Mouse (Mus musculus) kidney, embryonic 14.5 days (tissue): Measurements from ENCODE around the gene Fam71f2. TPM values are rescaled to one million over a fixed set of nuclear protein-coding genes. Genes with fewer than 3 reads are reported as not detected.

Experiments used
- ATAC-seq: fragments of 200-750 bp; cut with Nextera tagmentation; 2 replicates; pipeline ENCODE4 v1.8.0; 2017; ENCODE audit warnings: moderate number of reproducible peaks, mild to moderate bottlenecking, moderate TSS enrichment, moderate library complexity; ENCODE audit not compliant: low FRiP score, low TSS enrichment
- H3K27ac ChIP-seq: fragments of 300-500 bp; sonication (generic); 2 replicates; pipeline ENCODE4 v1.5.1; 2014; ENCODE audit warnings: low read depth, mild to moderate bottlenecking, low read length, moderate library complexity, mixed read lengths
- H3K27me3 ChIP-seq: fragments of 300-500 bp; sonication (generic); 2 replicates; pipeline ENCODE4 v1.6.1; 2014; ENCODE audit warnings: mild to moderate bottlenecking, low read length; ENCODE audit not compliant: control insufficient read depth, insufficient read depth
- H3K36me3 ChIP-seq: fragments of 300-500 bp; sonication (generic); 2 replicates; pipeline ENCODE4 v1.6.1; 2014; ENCODE audit warnings: low read length, mixed read lengths; ENCODE audit not compliant: control insufficient read depth, insufficient read depth
- H3K4me1 ChIP-seq: fragments of 300-500 bp; sonication (generic); 2 replicates; pipeline ENCODE4 v1.6.1; 2014; ENCODE audit warnings: low read length, mixed read lengths; ENCODE audit not compliant: control insufficient read depth, insufficient read depth
- H3K4me2 ChIP-seq: fragments of 300-500 bp; sonication (generic); replicated peaks from 2 replicates; pipeline ENCODE4 v1.6.1; 2014; ENCODE audit warnings: low read depth, mild to moderate bottlenecking, low read length
- H3K4me3 ChIP-seq: fragments of 300-500 bp; sonication (generic); 2 replicates; pipeline ENCODE4 v1.5.1; 2014; ENCODE audit warnings: mild to moderate bottlenecking, low read length
- H3K9ac ChIP-seq: fragments of 300-500 bp; sonication (generic); 2 replicates; pipeline ENCODE4 v1.6.1; 2014; ENCODE audit warnings: low read depth, mild to moderate bottlenecking, low read length, moderate library complexity
- H3K9me3 ChIP-seq: fragments of 300-500 bp; sonication (generic); 2 replicates; pipeline ENCODE4 v1.6.1; 2016; ENCODE audit warnings: low read length; ENCODE audit not compliant: control insufficient read depth
- WGBS: fragments of 180-500 bp; shearing (Covaris S2); extraction: QIAGEN DNeasy Blood & Tissue Kit; methylation state at CpG from one replicate; pipeline ENCODE4 v1.1.7; 2014; 5-methylcytosine and 5-hydroxymethylcytosine counted together
- polyA plus RNA-seq: library from polyadenylated mRNA; unstranded; fragments of >200 nt; fragmentation: Nextera tagmentation; extraction: Ambion mirVana; gene quantifications from 2 replicates; pipeline ENCODE4 v1.2.1, GENCODE M21; 2014

The Fam71f2 gene
- polyA plus RNA-seq, 1 experiment from 2014 or later: not detected

- ATAC-seq: no peak
- no peak overlapping the region for H3K4me3 ChIP-seq
- H3K4me2 ChIP-seq: no peak overlapping the region
- H3K27me3 ChIP-seq: no peaks in the 10 kb centered on the region
- H3K9ac ChIP-seq: no peak overlapping the region
- 64% methylated on average over 14 of the region's 14 CpGs for WGBS
- no peak overlapping the region for H3K27ac ChIP-seq
- H3K4me1 ChIP-seq: no peaks in the 10 kb centered on the region
- no peaks in the 10 kb centered on the region for H3K36me3 ChIP-seq
- no peaks in the 10 kb centered on the region for H3K9me3 ChIP-seq
Observed at GRCm38 (mm10) chr6:29245272-29246120, 33.9 kb upstream of the Fam71f2 start.

- no peak overlapping the region for H3K4me2 ChIP-seq
- H3K36me3 ChIP-seq: no peaks in the 10 kb centered on the region
- 76% methylated on average over 3 of the region's 3 CpGs for WGBS
- ATAC-seq: no peak
- H3K27ac ChIP-seq: no peak overlapping the region
- no peak overlapping the region for H3K9ac ChIP-seq
- no peak overlapping the region for H3K4me3 ChIP-seq
- H3K4me1 ChIP-seq: no peaks in the 10 kb centered on the region
- no peaks in the 10 kb centered on the region for H3K9me3 ChIP-seq
- no peaks in the 10 kb centered on the region for H3K27me3 ChIP-seq
Observed at GRCm38 (mm10) chr6:29246183-29246582, 33.2 kb upstream of the Fam71f2 start.

GRCm38 (mm10) chr6:29246585-29246984 is 32.8 kb upstream of the Fam71f2 start:
- Histone ChIP-seq H3K27ac (no peak overlapping the region), H3K4me2 (no peak overlapping the region), H3K4me3 (no peak overlapping the region), H3K4me1 (no peaks in the 10 kb centered on the region), H3K9ac (no peak overlapping the region), H3K9me3 (no peaks in the 10 kb centered on the region), H3K27me3 (no peaks in the 10 kb centered on the region), H3K36me3 (no peaks in the 10 kb centered on the region)
- ATAC-seq: no peak
- 56% methylated on average over 5 of the region's 5 CpGs for WGBS

- Histone ChIP-seq H3K27ac (no peak overlapping the region), H3K4me1 (no peaks in the 10 kb centered on the region), H3K27me3 (no peaks in the 10 kb centered on the region), H3K4me2 (no peak overlapping the region), H3K9me3 (no peaks in the 10 kb centered on the region), H3K9ac (no peak overlapping the region), H3K36me3 (no peaks in the 10 kb centered on the region), H3K4me3 (no peak overlapping the region)
- 43% methylated on average over 4 of the region's 4 CpGs for WGBS
- no peak for ATAC-seq
Observed at GRCm38 (mm10) chr6:29247072-29247471, 32.3 kb upstream of the Fam71f2 start.

- Histone ChIP-seq H3K9ac (no peak overlapping the region), H3K4me1 (no peaks in the 10 kb centered on the region), H3K27ac (no peak overlapping the region), H3K36me3 (no peaks in the 10 kb centered on the region), H3K4me2 (no peak overlapping the region), H3K27me3 (no peaks in the 10 kb centered on the region), H3K4me3 (no peak overlapping the region), H3K9me3 (no peaks in the 10 kb centered on the region)
- ATAC-seq: no peak
- WGBS: 81% methylated on average over 1 of the region's 1 CpGs
Observed at GRCm38 (mm10) chr6:29259418-29259817, 20.0 kb upstream of the Fam71f2 start.

GRCm38 (mm10) chr6:29261831-29262230 is 17.6 kb upstream of the Fam71f2 start:
- H3K4me3 ChIP-seq: no peak overlapping the region
- WGBS: 83% methylated on average over 5 of the region's 5 CpGs
- H3K4me2 ChIP-seq: no peak overlapping the region
- no peaks in the 10 kb centered on the region for H3K36me3 ChIP-seq
- no peak for ATAC-seq
- H3K9me3 ChIP-seq: no peaks in the 10 kb centered on the region
- H3K4me1 ChIP-seq: no peaks in the 10 kb centered on the region
- no peak overlapping the region for H3K9ac ChIP-seq
- no peaks in the 10 kb centered on the region for H3K27me3 ChIP-seq
- no peak overlapping the region for H3K27ac ChIP-seq

- Histone ChIP-seq H3K36me3 (no peaks in the 10 kb centered on the region), H3K9ac (no peak overlapping the region), H3K27ac (no peak overlapping the region), H3K4me1 (no peaks in the 10 kb centered on the region), H3K27me3 (no peaks in the 10 kb centered on the region), H3K4me3 (no peak overlapping the region), H3K9me3 (no peaks in the 10 kb centered on the region), H3K4me2 (no peak overlapping the region)
- 73% methylated on average over 6 of the region's 6 CpGs for WGBS
- ATAC-seq: no peak
Observed at GRCm38 (mm10) chr6:29263650-29264455, 15.5 kb upstream of the Fam71f2 start.

DNA sequence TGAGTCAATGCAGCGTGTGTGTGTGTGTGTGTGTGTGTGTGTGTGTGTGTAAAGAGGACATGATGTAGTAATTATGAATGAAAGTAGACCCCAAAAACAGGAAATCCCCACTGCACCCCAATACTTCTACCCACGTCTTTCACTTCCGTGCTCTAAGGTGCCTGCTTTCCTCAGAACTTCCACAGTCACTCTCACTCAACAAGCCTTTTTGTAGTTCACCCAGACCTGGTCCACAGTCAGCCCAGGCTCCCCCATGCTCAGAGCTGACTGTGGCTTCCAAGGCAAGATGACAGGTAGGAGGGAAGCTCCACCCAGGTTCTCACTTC is 15.0 kb upstream of the Fam71f2 start:
- H3K36me3 ChIP-seq: no peaks in the 10 kb centered on the region
- no peak overlapping the region for H3K4me3 ChIP-seq
- no peak overlapping the region for H3K4me2 ChIP-seq
- no peaks in the 10 kb centered on the region for H3K4me1 ChIP-seq
- no peak for ATAC-seq
- H3K27ac ChIP-seq: no peak overlapping the region
- no peaks in the 10 kb centered on the region for H3K9me3 ChIP-seq
- H3K27me3 ChIP-seq: no peaks in the 10 kb centered on the region
- WGBS: 83% methylated on average over 3 of the region's 3 CpGs
- no peak overlapping the region for H3K9ac ChIP-seq

DNA sequence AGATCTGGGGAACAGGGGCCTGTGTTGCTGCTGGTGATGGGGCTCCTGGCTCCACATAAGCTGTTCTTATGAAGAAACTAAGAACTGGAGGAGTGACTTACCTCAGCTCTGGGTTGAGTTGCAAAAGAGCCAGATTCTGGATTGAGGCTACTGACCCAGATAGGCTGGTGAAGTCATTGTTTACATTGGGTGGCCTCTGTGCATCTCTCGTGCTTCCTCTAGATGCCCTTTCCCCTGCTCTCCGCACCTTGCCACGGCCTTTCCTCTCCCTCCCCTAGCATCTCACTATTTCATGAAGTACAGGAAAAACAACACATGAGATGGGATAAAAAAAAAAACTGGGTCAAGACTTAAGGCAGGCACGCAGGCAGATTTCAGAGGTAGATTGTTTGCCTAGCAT is 12.5 kb upstream of the Fam71f2 start:
- ATAC-seq: no peak
- Histone ChIP-seq H3K4me1 (peaks cover 6% of the 10 kb centered on the region; the same call in 1 of the 2 replicates), H3K27me3 (no peaks in the 10 kb centered on the region), H3K9ac (no peak overlapping the region), H3K4me2 (no peak overlapping the region), H3K4me3 (no peak overlapping the region), H3K9me3 (no peaks in the 10 kb centered on the region), H3K36me3 (no peaks in the 10 kb centered on the region), H3K27ac (no peak overlapping the region)
- WGBS: 16% methylated on average over 4 of the region's 4 CpGs
